Mouse (Mus musculus): ENCODE measurements around the gene Bves. TPM values are rescaled to one million over a fixed set of nuclear protein-coding genes. Genes with fewer than 3 reads are reported as not detected.
"Not testable (repeated sequence)": the region's sequence is repeated elsewhere in the genome, so short reads cannot be mapped to it uniquely, and the experiment has no call there.

The Bves gene
- 1.5 and 2.1 TPM in 2 replicates for polyA plus RNA-seq (2015; fragmentation: Nextera tagmentation; extraction: Ambion mirVana)

- H3K4me3 ChIP-seq (replicated peaks) = peak within 1 kb of the TSS; percentile 69
- peak within 1 kb of the TSS; percentile 93 for H3K4me2 ChIP-seq
- 1% methylated on average over 114 of the region's 116 CpGs for WGBS
- ATAC-seq (replicated peaks; ENCODE audit: low FRiP score) = peak; percentile 87
- no peak within 1 kb of the TSS for H3K27ac ChIP-seq
- peaks cover 45% of the 10 kb centered on the region for H3K27me3 ChIP-seq
- no peaks in the 10 kb centered on the region for H3K9me3 ChIP-seq (replicated peaks)
- peak within 1 kb of the TSS; percentile 49 for H3K9ac ChIP-seq
- H3K4me1 ChIP-seq = 0 out of 2 replicates have a peak, but pooled peaks cover 2% of the 10 kb centered on the region
- no peaks in the 10 kb centered on the region for H3K36me3 ChIP-seq
Observed at GRCm38 (mm10) chr10:45335434-45336422, at the start of gene Bves. Bves (plus strand) TSS chr10:45335772.

GRCm38 (mm10) chr10:45288351-45288750, 47.2 kb upstream of the Bves start:
- Histone ChIP-seq H3K36me3 (no peaks in the 10 kb centered on the region), H3K4me1 (peaks cover 10% of the 10 kb centered on the region), H3K4me3 (replicated peaks) (no peak overlapping the region), H3K4me2 (no peak overlapping the region), H3K27me3 (peaks cover 33% of the 10 kb centered on the region), H3K9ac (no peak overlapping the region), H3K27ac (no peak overlapping the region), H3K9me3 (replicated peaks) (no peaks in the 10 kb centered on the region)
- 45% methylated on average over 7 of the region's 7 CpGs for WGBS
- ATAC-seq (replicated peaks; ENCODE audit: low FRiP score) = no peak

- Histone ChIP-seq H3K9me3 (replicated peaks) (no peaks in the 10 kb centered on the region), H3K4me3 (replicated peaks) (peak overlapping the region; percentile 61), H3K4me1 (peaks cover 10% of the 10 kb centered on the region), H3K27ac (no peak overlapping the region), H3K27me3 (peaks cover 33% of the 10 kb centered on the region), H3K4me2 (peak overlapping the region; percentile 96), H3K36me3 (no peaks in the 10 kb centered on the region), H3K9ac (peak overlapping the region; percentile 39)
- 1% methylated on average over 71 of the region's 71 CpGs for WGBS
- peak; percentile 89 for ATAC-seq (replicated peaks; ENCODE audit: low FRiP score)
Observed at GRCm38 (mm10) chr10:45289218-45290105, 46.1 kb upstream of the Bves start.

GRCm38 (mm10) chr10:45290618-45291017, 45.0 kb upstream of the Bves start:
- no peak for ATAC-seq (replicated peaks; ENCODE audit: low FRiP score)

GRCm38 (mm10) chr10:45292159-45292558, 43.4 kb upstream of the Bves start:
- 74% methylated on average over 4 of the region's 4 CpGs for WGBS
- Histone ChIP-seq H3K27me3 (peaks cover 33% of the 10 kb centered on the region), H3K4me1 (peaks cover 10% of the 10 kb centered on the region)
- not testable (repeated sequence) for H3K27ac ChIP-seq; H3K4me3 ChIP-seq (replicated peaks); ATAC-seq (replicated peaks; ENCODE audit: low FRiP score); H3K36me3 ChIP-seq; H3K9me3 ChIP-seq (replicated peaks); H3K9ac ChIP-seq; H3K4me2 ChIP-seq

More at GRCm38 (mm10) chr10:45290618-45291017, 45.0 kb upstream of the Bves start:
- H3K27ac ChIP-seq = no peak overlapping the region
- H3K36me3 ChIP-seq = no peaks in the 10 kb centered on the region
- H3K4me3 ChIP-seq (replicated peaks) = no peak overlapping the region
- no peaks in the 10 kb centered on the region for H3K9me3 ChIP-seq (replicated peaks)
- H3K27me3 ChIP-seq = peaks cover 33% of the 10 kb centered on the region
- H3K4me2 ChIP-seq = no peak overlapping the region
- H3K4me1 ChIP-seq = peaks cover 10% of the 10 kb centered on the region
- no peak overlapping the region for H3K9ac ChIP-seq
- 73% methylated on average over 5 of the region's 5 CpGs for WGBS

DNA sequence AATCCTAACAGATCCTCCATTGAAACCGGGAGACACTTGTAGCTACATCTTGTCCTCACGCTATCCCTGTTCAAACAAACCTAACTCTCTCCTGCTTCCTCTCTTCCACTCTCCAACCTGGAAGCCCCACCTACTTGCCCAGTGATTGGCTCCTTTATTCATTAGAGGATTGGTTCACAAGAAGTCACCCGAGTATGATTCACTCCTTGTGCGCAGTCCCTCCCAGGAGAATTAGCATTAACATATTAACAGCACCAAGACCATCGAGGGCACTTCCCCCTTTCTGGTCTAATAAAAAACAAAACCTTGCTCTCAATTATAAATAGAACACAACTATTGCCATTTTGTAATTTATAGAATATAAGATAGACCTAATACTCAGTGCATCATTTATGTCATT, 40.5 kb upstream of the Bves start:
- Histone ChIP-seq H3K4me1 (no peaks in the 10 kb centered on the region), H3K27ac (no peak overlapping the region), H3K9me3 (replicated peaks) (no peaks in the 10 kb centered on the region), H3K9ac (no peak overlapping the region), H3K4me3 (replicated peaks) (no peak overlapping the region), H3K27me3 (peaks cover 11% of the 10 kb centered on the region), H3K4me2 (no peak overlapping the region), H3K36me3 (no peaks in the 10 kb centered on the region)
- no peak for ATAC-seq (replicated peaks; ENCODE audit: low FRiP score)
- 82% methylated on average over 5 of the region's 5 CpGs for WGBS

DNA sequence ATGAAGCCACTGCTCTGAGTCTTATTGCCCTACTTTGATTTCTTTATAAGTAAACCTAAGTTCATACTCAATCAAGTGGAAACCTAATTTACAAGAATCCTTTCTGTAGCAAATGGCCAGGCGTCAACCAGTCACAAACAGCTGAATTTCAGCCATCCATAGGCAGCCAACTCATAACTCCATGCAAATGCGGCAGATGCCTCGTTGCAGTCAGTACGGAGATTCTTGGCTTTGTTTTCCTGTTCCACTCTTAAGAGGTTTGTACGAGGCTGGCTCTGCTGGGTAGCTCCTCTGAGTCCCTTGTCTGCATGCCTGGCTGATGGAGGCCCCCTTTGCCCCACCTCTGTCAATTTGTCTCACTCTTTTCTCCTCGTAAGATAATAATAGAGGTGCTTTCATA, 37.1 kb upstream of the Bves start:
- H3K27ac ChIP-seq = no peak overlapping the region
- no peak overlapping the region for H3K4me3 ChIP-seq (replicated peaks)
- no peak overlapping the region for H3K4me2 ChIP-seq
- WGBS = 74% methylated on average over 6 of the region's 6 CpGs
- no peaks in the 10 kb centered on the region for H3K36me3 ChIP-seq
- no peak overlapping the region for H3K9ac ChIP-seq
- no peaks in the 10 kb centered on the region for H3K4me1 ChIP-seq
- no peak for ATAC-seq (replicated peaks; ENCODE audit: low FRiP score)
- no peaks in the 10 kb centered on the region for H3K27me3 ChIP-seq
- no peaks in the 10 kb centered on the region for H3K9me3 ChIP-seq (replicated peaks)

GRCm38 (mm10) chr10:45299509-45299908, 36.1 kb upstream of the Bves start:
- H3K4me2 ChIP-seq = no peak overlapping the region
- no peaks in the 10 kb centered on the region for H3K9me3 ChIP-seq (replicated peaks)
- 75% methylated on average over 4 of the region's 4 CpGs for WGBS
- H3K27me3 ChIP-seq = no peaks in the 10 kb centered on the region
- H3K36me3 ChIP-seq = no peaks in the 10 kb centered on the region
- H3K27ac ChIP-seq = no peak overlapping the region
- ATAC-seq (replicated peaks; ENCODE audit: low FRiP score) = no peak
- no peak overlapping the region for H3K4me3 ChIP-seq (replicated peaks)
- H3K4me1 ChIP-seq = no peaks in the 10 kb centered on the region
- H3K9ac ChIP-seq = no peak overlapping the region

- Histone ChIP-seq H3K4me1 (no peaks in the 10 kb centered on the region), H3K36me3 (no peaks in the 10 kb centered on the region), H3K27me3 (no peaks in the 10 kb centered on the region), H3K27ac (no peak overlapping the region), H3K9ac (no peak overlapping the region), H3K9me3 (replicated peaks) (no peaks in the 10 kb centered on the region), H3K4me3 (replicated peaks) (no peak overlapping the region), H3K4me2 (no peak overlapping the region)
- ATAC-seq (replicated peaks; ENCODE audit: low FRiP score) = no peak
- WGBS = 36% methylated on average over 14 of the region's 14 CpGs
Observed at GRCm38 (mm10) chr10:45303315-45304036, 32.1 kb upstream of the Bves start.

GRCm38 (mm10) chr10:45305173-45305572, 30.4 kb upstream of the Bves start:
- Histone ChIP-seq H3K9me3 (replicated peaks) (no peaks in the 10 kb centered on the region), H3K36me3 (no peaks in the 10 kb centered on the region), H3K4me2 (no peak overlapping the region), H3K27ac (no peak overlapping the region), H3K27me3 (no peaks in the 10 kb centered on the region), H3K9ac (no peak overlapping the region), H3K4me1 (no peaks in the 10 kb centered on the region), H3K4me3 (replicated peaks) (no peak overlapping the region)
- no peak for ATAC-seq (replicated peaks; ENCODE audit: low FRiP score)
- 88% methylated on average over 5 of the region's 5 CpGs for WGBS

- 71% methylated on average over 5 of the region's 5 CpGs for WGBS
- no peak for ATAC-seq (replicated peaks; ENCODE audit: low FRiP score)
- no peaks in the 10 kb centered on the region for H3K27me3 ChIP-seq
Observed at GRCm38 (mm10) chr10:45311129-45311528, 24.4 kb upstream of the Bves start.

More at GRCm38 (mm10) chr10:45311129-45311528, 24.4 kb upstream of the Bves start:
- H3K4me2 ChIP-seq = no peak overlapping the region
- no peak overlapping the region for H3K9ac ChIP-seq
- H3K4me3 ChIP-seq (replicated peaks) = no peak overlapping the region
- no peak overlapping the region for H3K27ac ChIP-seq
- H3K4me1 ChIP-seq = no peaks in the 10 kb centered on the region
- H3K36me3 ChIP-seq = no peaks in the 10 kb centered on the region
- H3K9me3 ChIP-seq (replicated peaks) = no peaks in the 10 kb centered on the region
